In genomic region chr4:126739966-126740676, GRCm38 (mm10) we compare ENCODE assay signal across 13 mouse cellular contexts. TPM values are rescaled to one million over a fixed set of nuclear protein-coding genes. Genes with fewer than 3 reads are reported as not detected.
DNase-seq lines count a peak whose midpoint lies in the region; ATAC-seq and TF ChIP-seq lines count a peak whose summit lies in the region.
"Had no signal": no experiment of that assay in that cellular context is flagged by ENCODE, and none has a peak within 500 bp of the region (broad histone marks: within the 10 kb centered on the region; RNA-seq: fewer than 3 reads in every experiment).

No protein-coding gene starts in this region.

- WGBS in limb, embryonic 11.5 days: 19% methylated on average over 10 of the region's 10 CpGs

- no peak overlapping the region for H3K4me3 ChIP-seq in layer of hippocampus, adult 2 months
- H3K4me3 ChIP-seq in MEL (ENCODE audit: control insufficient read depth in 1 of 2, insufficient read depth in 1 of 2, low read depth in 2 of 2, low read length in 2 of 2): no peak overlapping the region
- H3K4me3 ChIP-seq in limb, embryonic 11.5 days (ENCODE audit: low read depth, low read length): no peak overlapping the region

- peaks cover 0 to 2% of the 10 kb centered on the region in 2 experiments; a peak in 3 of 4 replicates for H3K36me3 ChIP-seq in MEL (ENCODE audit: control insufficient read depth in 1 of 2, insufficient read depth in 2 of 2, low read length in 2 of 2)
- H3K36me3 ChIP-seq in limb, embryonic 11.5 days (ENCODE audit: control insufficient read depth, insufficient read depth, low read length): peaks cover 4% of the 10 kb centered on the region; the same call in 1 of the 2 replicates

- TF ChIP-seq RAD21 in MEL (IDR thresholded peaks at IDR 0.05; ENCODE audit: low read depth, low read length): peak; percentile 25

- no peak for ATAC-seq in CD4-positive, CD25-positive, alpha-beta regulatory T cell, adult 4 months
- no peak for ATAC-seq in limb, embryonic 11.5 days (ENCODE audit: insufficient number of reproducible peaks, low FRiP score, low TSS enrichment, low read depth)

- no peak overlapping the region for H3K4me2 ChIP-seq in limb, embryonic 11.5 days (ENCODE audit: low read depth, severe bottlenecking)

- no peak overlapping the region for H3K27ac ChIP-seq in layer of hippocampus, adult 2 months
- no peak overlapping the region for H3K27ac ChIP-seq in MEL (ENCODE audit: control insufficient read depth, low read depth, low read length)
- H3K27ac ChIP-seq in limb, embryonic 11.5 days (replicated peaks; ENCODE audit: low read depth, low read length): no peak overlapping the region

- no peak overlapping the region for H3K9ac ChIP-seq in MEL (ENCODE audit: control insufficient read depth, low read depth, low read length, poor library complexity, severe bottlenecking)
- no peak overlapping the region for H3K9ac ChIP-seq in limb, embryonic 11.5 days (ENCODE audit: low read length)

- peaks cover 0 to 2% of the 10 kb centered on the region in 2 experiments; a peak in 2 of 4 replicates for H3K4me1 ChIP-seq in MEL (ENCODE audit: control insufficient read depth in 1 of 2, insufficient read depth in 2 of 2, low read length in 2 of 2)
- H3K4me1 ChIP-seq in limb, embryonic 11.5 days (ENCODE audit: control insufficient read depth, insufficient read depth, low read length): peaks cover 15% of the 10 kb centered on the region

- peak; percentile 65 for TF ChIP-seq CTCF in layer of hippocampus, adult 2 months (conservative IDR thresholded peaks at IDR 0.05)
- peak; percentile 63 to 76 (median 66) for TF ChIP-seq CTCF in MEL (IDR thresholded peaks at IDR 0.05 in 2 of 3, conservative IDR thresholded peaks at IDR 0.05 in 1 of 3; ENCODE audit: control insufficient read depth in 1 of 3, insufficient read depth in 1 of 3, low read depth in 2 of 3, low read length in 3 of 3, poor library complexity in 1 of 3, severe bottlenecking in 1 of 3)

- TF ChIP-seq POLR2A in MEL (IDR thresholded peaks at IDR 0.05; ENCODE audit: control insufficient read depth in 1 of 2, insufficient read depth in 1 of 2, low read depth in 1 of 2, low read length in 2 of 2, poor library complexity in 1 of 2): no peak

- H3K79me2 ChIP-seq in MEL (ENCODE audit: control insufficient read depth, insufficient read depth, low read length, poor library complexity): no peaks in the 10 kb centered on the region

- no peaks in the 10 kb centered on the region for H3K9me3 ChIP-seq in MEL (replicated peaks; ENCODE audit: insufficient read depth, low read length)
- no peaks in the 10 kb centered on the region for H3K9me3 ChIP-seq in limb, embryonic 11.5 days (ENCODE audit: control insufficient read depth, low read length)

- no peaks in the 10 kb centered on the region for H3K27me3 ChIP-seq in MEL (ENCODE audit: control insufficient read depth in 1 of 2, insufficient read depth in 2 of 2, low read length in 2 of 2)
- peaks cover 39% of the 10 kb centered on the region for H3K27me3 ChIP-seq in limb, embryonic 11.5 days (ENCODE audit: control insufficient read depth, insufficient read depth, low read length)

- TF ChIP-seq EP300 in MEL (IDR thresholded peaks at IDR 0.05; ENCODE audit: low read depth in 1 of 2, low read length in 2 of 2): no peak

- peak; percentile 41 for DNase-seq in CD4-positive, CD25-positive, alpha-beta regulatory T cell, adult 2 months (ENCODE audit: low read depth, low spot score)
- peak in 1 of 2 experiments; percentile 38 for DNase-seq in layer of hippocampus, adult 2 months (ENCODE audit: low spot score in 2 of 2)
- DNase-seq in layer of hippocampus, postnatal 25 days (ENCODE audit: extremely low spot score in 1 of 2, low spot score in 1 of 2): no peak
- peak; percentile 61 for DNase-seq in MEL (ENCODE audit: low read depth, low spot score)
- peak; percentile 60 for DNase-seq in limb, embryonic 11.5 days (ENCODE audit: low spot score)
- DNase-seq in MN1 (ENCODE audit: low spot score): no peak
- DNase-seq in right cerebral cortex, postnatal 10 days (ENCODE audit: low spot score in 2 of 2): no peak
- DNase-seq: adrenal gland, adult 2 months; cerebellum, adult 9-10 months; heart, adult 11 months had no signal

TF ChIP-seq in MEL, 35 proteins besides CTCF, POLR2A, EP300 and RAD21:
- TF ChIP-seq ZKSCAN1 (IDR thresholded peaks at IDR 0.05; ENCODE audit: low read depth, low read length) (no peak), ZNF384 (IDR thresholded peaks at IDR 0.05; ENCODE audit: low read depth, low read length) (no peak), TCF12 (IDR thresholded peaks at IDR 0.05; ENCODE audit: low read depth, low read length) (no peak), GATA1 (IDR thresholded peaks at IDR 0.05; ENCODE audit: low read depth, low read length) (no peak), RCOR1 (IDR thresholded peaks at IDR 0.05; ENCODE audit: low read depth, low read length) (no peak), MAZ (IDR thresholded peaks at IDR 0.05; ENCODE audit: low read depth, low read length) (no peak), MAX (IDR thresholded peaks at IDR 0.05; ENCODE audit: low read length) (no peak), USF2 (IDR thresholded peaks at IDR 0.05; ENCODE audit: borderline replicate concordance in 1 of 2, insufficient read depth in 1 of 2, low read depth in 1 of 2, low read length in 2 of 2) (no peak), ETS1 (IDR thresholded peaks at IDR 0.05; ENCODE audit: low read depth, low read length) (no peak), TBP (IDR thresholded peaks at IDR 0.05; ENCODE audit: low read depth, low read length) (no peak), HCFC1 (IDR thresholded peaks at IDR 0.05; ENCODE audit: low read depth, low read length) (no peak), SMC3 (IDR thresholded peaks at IDR 0.05; ENCODE audit: low read depth, low read length) (peak; percentile 68), UBTF (IDR thresholded peaks at IDR 0.05; ENCODE audit: borderline replicate concordance, insufficient read depth, low read depth, low read length) (no peak), BHLHE40 (IDR thresholded peaks at IDR 0.05; ENCODE audit: borderline replicate concordance, low read depth, low read length) (no peak), ZC3H11A (IDR thresholded peaks at IDR 0.05; ENCODE audit: low read depth, low read length) (peak; percentile 19; the same call in 1 of the 2 replicates), ZMIZ1 (IDR thresholded peaks at IDR 0.05; ENCODE audit: low read depth, low read length) (no peak), MYB (IDR thresholded peaks at IDR 0.05; ENCODE audit: low read depth, low read length) (no peak)

RNA-seq across cellular contexts. Expression of gene Tfap2e, which starts 4.1 kb away (rescaled TPM):
- not detected for polyA plus RNA-seq in CD4-positive, CD25-positive, alpha-beta regulatory T cell, adult 4 months (2017; shearing (Covaris generic))
- under 1 TPM in 1 of 2 experiments, not detected in 1; 0.18 TPM for total RNA-seq in layer of hippocampus, adult 2 months (2021)
- not detected for total RNA-seq in layer of hippocampus, postnatal 25 days (2021)
- not detected in 2 replicates for total RNA-seq in MEL (2012; rRNA removed)
- polyA plus RNA-seq in MEL (2012; ENCODE audit: insufficient read depth in 1 of 2, insufficient read length in 2 of 2, low read depth in 1 of 2, low replicate concordance in 2 of 2, missing spikeins in 1 of 2): under 1 TPM in 1 of 2 experiments, not detected in 1; 0.03 TPM
- polyA plus RNA-seq in limb, embryonic 11.5 days (2014; fragmentation: Nextera tagmentation; extraction: Ambion mirVana): not detected in 2 replicates
- total RNA-seq: adrenal gland, adult 2 months; left cerebral cortex, adult 18-20 months had no signal
- polyA plus RNA-seq: adrenal gland, adult 2 months; intestine, embryonic 14.5 days had no signal

RNA-seq across cellular contexts. Expression of gene Ncdn, which starts 13.1 kb away (rescaled TPM):
- 10 to 100 TPM in 1 of 2 experiments, 1 to 10 TPM in 1; 8.7 to 12.1 TPM for polyA plus RNA-seq in CD4-positive, CD25-positive, alpha-beta regulatory T cell, adult 4 months (2017; shearing (Covaris generic))
- 1,000 to 10,000 TPM; 1,998 to 2,007 TPM for total RNA-seq in layer of hippocampus, adult 2 months (2021)
- 1,000 to 10,000 TPM; 1,823 to 1,918 TPM for total RNA-seq in layer of hippocampus, postnatal 25 days (2021)
- total RNA-seq in MEL (2012; rRNA removed): 24.3 and 27.3 TPM in 2 replicates
- 10 to 100 TPM in 1 of 2 experiments, not detected in 1; 36.2 TPM for polyA plus RNA-seq in MEL (2012; ENCODE audit: insufficient read depth in 1 of 2, insufficient read length in 2 of 2, low read depth in 1 of 2, low replicate concordance in 2 of 2, missing spikeins in 1 of 2)
- polyA plus RNA-seq in limb, embryonic 11.5 days (2014; fragmentation: Nextera tagmentation; extraction: Ambion mirVana): 25.7 and 28.9 TPM in 2 replicates

RNA-seq across cellular contexts. Expression of gene AU040320, which starts 13.2 kb away (rescaled TPM):
- polyA plus RNA-seq in CD4-positive, CD25-positive, alpha-beta regulatory T cell, adult 4 months (2017; shearing (Covaris generic)): 10 to 100 TPM; 21.4 to 22.1 TPM
- total RNA-seq in layer of hippocampus, adult 2 months (2021): 10 to 100 TPM; 68.7 to 72.4 TPM
- 10 to 100 TPM; 64.7 to 66.9 TPM for total RNA-seq in layer of hippocampus, postnatal 25 days (2021)
- total RNA-seq in MEL (2012; rRNA removed): 9.7 and 10.2 TPM in 2 replicates
- polyA plus RNA-seq in MEL (2012; ENCODE audit: insufficient read depth in 1 of 2, insufficient read length in 2 of 2, low read depth in 1 of 2, low replicate concordance in 2 of 2, missing spikeins in 1 of 2): 10 to 100 TPM in 1 of 2 experiments, not detected in 1; 17.1 TPM
- polyA plus RNA-seq in limb, embryonic 11.5 days (2014; fragmentation: Nextera tagmentation; extraction: Ambion mirVana): 18.9 and 20.2 TPM in 2 replicates

Comparison
In these comparisons a context has a peak if more than half of its experiments do, and no peak if none do; other contexts are left out.
1. DNase-seq: peak in CD4-positive, CD25-positive, alpha-beta regulatory T cell, adult 2 months (single experiment), MEL (single experiment) and limb, embryonic 11.5 days (single experiment); none in layer of hippocampus, postnatal 25 days (0 of 2), MN1 (single experiment) and right cerebral cortex, postnatal 10 days (0 of 2).
2. RNA of gene Ncdn, which starts 13.1 kb away (total RNA-seq): 1,998 to 2,007 TPM in layer of hippocampus, adult 2 months and 1,823 to 1,918 TPM in layer of hippocampus, postnatal 25 days; 24.3 to 27.3 TPM in MEL; every median in the first group is over 10 times any median in the second.